Mouse (Mus musculus) adrenal gland, adult 2 months (tissue): ENCODE data around the gene Ocel1. TPM values are rescaled to one million over a fixed set of nuclear protein-coding genes. Genes with fewer than 3 reads are reported as not detected.

Experiments used
- DNase-seq: peaks from one replicate; pipeline ENCODE4 v3.0.0; 2021
- polyA plus RNA-seq: library from polyadenylated mRNA; depleted of rRNA; stranded (reverse); fragments of >200 nt; gene quantifications from 2 replicates; pipeline ENCODE4 v1.2.3, GENCODE M21; 2012; rRNA removed
- total RNA-seq, 2 experiments: library from RNA; stranded (reverse); gene quantifications; 2 replicates each; pipeline ENCODE4 v1.2.3; 2021

The Ocel1 gene
- total and polyA plus RNA-seq, 3 experiments, result 16.5 to 32.1 (median 17.8) TPM

- no peak for DNase-seq
Observed at GRCm38 (mm10) chr8:71403107-71403885, 32.2 kb downstream of the Ocel1 start.

DNA sequence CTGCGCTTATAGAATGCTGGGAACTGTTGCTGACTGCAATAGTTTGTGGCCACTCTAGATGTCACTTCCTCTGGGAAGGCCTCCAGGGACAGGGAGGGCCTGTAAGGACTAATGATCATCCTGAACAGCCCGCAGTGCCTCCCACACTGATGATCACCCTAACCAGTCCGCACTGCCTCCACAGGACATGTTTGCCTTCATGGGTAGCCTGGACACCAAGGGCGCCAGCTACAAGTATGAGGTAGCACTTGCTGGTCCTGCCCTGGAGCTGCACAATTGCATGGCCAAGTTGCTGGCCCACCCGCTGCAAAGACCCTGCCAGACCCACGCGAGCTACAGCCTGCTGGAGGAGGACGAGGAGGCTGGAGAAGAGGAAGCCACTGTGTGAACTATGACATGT lies 32.9 kb downstream of the Ocel1 start:
- DNase-seq, result no peak

DNA sequence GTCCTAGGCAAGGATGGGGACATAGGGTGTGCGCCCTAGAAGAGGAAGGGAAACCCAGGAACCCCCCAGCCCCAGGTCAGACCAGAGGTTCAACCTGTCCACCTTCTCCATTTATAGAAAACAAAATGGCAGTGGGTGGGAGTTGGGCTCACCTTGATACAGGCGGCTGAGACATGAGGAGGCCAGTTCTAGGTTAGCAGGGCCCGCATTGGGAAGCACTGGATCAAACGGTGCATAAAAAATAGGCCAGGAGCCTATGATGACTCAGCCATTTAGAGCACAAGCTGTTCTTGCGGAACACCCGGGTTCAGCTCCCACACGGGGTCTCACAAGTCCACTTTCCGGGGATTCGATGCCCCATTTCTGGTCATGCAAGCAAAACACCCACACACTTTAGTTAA lies 33.9 kb downstream of the Ocel1 start:
- peak; percentile 47 for DNase-seq

GRCm38 (mm10) chr8:71405401-71406098 lies 34.5 kb downstream of the Ocel1 start, which contains the start of gene Ankle1:
TSS of gene Ankle1 (plus strand) at chr8:71406010.
- DNase-seq, result peak; percentile 98

- DNase-seq, result peak; percentile 68
Observed at GRCm38 (mm10) chr8:71406099-71407015, 35.3 kb downstream of the Ocel1 start.

GRCm38 (mm10) chr8:71407441-71407840 lies 36.3 kb downstream of the Ocel1 start:
- DNase-seq, result no peak

DNA sequence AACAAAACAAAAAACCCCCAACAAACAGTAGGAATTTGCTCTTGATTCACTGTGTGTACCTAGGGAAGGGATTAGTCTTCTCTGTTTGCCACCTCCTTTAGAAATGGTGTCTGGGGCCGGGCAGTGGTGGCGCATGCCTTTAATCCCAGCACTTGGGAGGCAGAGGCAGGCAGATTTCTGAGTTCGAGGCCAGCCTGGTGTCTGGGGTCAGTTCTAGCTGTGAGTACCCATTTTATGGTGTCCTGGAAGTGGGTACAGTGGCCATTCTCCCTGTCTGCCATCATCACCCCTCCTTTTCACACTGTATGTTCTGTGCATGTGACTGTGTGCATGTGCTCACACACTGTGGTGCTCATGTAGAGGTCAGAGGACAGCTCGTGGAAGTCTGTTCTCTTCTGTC lies 37.1 kb downstream of the Ocel1 start:
- no peak for DNase-seq

GRCm38 (mm10) chr8:71411535-71412273 lies 40.6 kb downstream of the Ocel1 start:
- no peak for DNase-seq

- DNase-seq, result no peak
Observed at GRCm38 (mm10) chr8:71422121-71422520, 51.0 kb downstream of the Ocel1 start.

Other genes starting within 250 kb of the Ocel1 start
- 10 to 100 TPM; 32.6 to 34.1 TPM for gene Myo9b, start 98.6 kb upstream of the Ocel1 start, total RNA-seq
- gene Myo9b, start 98.6 kb upstream of the Ocel1 start, polyA plus RNA-seq, result 19.2 and 24.3 TPM in 2 replicates
- 10 to 100 TPM; 12.7 to 19.5 TPM for gene Haus8, start 98.4 kb upstream of the Ocel1 start, total RNA-seq
- gene Haus8, start 98.4 kb upstream of the Ocel1 start, polyA plus RNA-seq, result 3.7 and 4.7 TPM in 2 replicates
- 100 to 1,000 TPM; 167 to 218 TPM for gene Use1, start 4.5 kb upstream of the Ocel1 start, total RNA-seq
- 69.3 and 79.6 TPM in 2 replicates for gene Use1, start 4.5 kb upstream of the Ocel1 start, polyA plus RNA-seq
- gene Nr2f6, start 10.7 kb downstream of the Ocel1 start, total RNA-seq, result 10 to 100 TPM; 49.7 to 71.5 TPM
- 335 and 389 TPM in 2 replicates for gene Nr2f6, start 10.7 kb downstream of the Ocel1 start, polyA plus RNA-seq
- gene Ushbp1, start 24.5 kb downstream of the Ocel1 start, total RNA-seq, result 10 to 100 TPM; 11.9 to 16.8 TPM
- gene Ushbp1, start 24.5 kb downstream of the Ocel1 start, polyA plus RNA-seq, result 40.1 and 58.8 TPM in 2 replicates
- 100 to 1,000 TPM; 106 to 119 TPM for gene Babam1, start 25.6 kb downstream of the Ocel1 start, total RNA-seq
- gene Babam1, start 25.6 kb downstream of the Ocel1 start, polyA plus RNA-seq, result 143 and 164 TPM in 2 replicates
- under 1 TPM; 0.48 to 0.58 TPM for gene Ankle1, start 34.7 kb downstream of the Ocel1 start, total RNA-seq
- 3.4 and 4.2 TPM in 2 replicates for gene Ankle1, start 34.7 kb downstream of the Ocel1 start, polyA plus RNA-seq
- gene Abhd8, start 92.4 kb downstream of the Ocel1 start, total RNA-seq, result 10 to 100 TPM; 52.1 to 64.4 TPM
- gene Abhd8, start 92.4 kb downstream of the Ocel1 start, polyA plus RNA-seq, result 220 and 223 TPM in 2 replicates
- gene Mrpl34, start 93.7 kb downstream of the Ocel1 start, total RNA-seq, result 100 to 1,000 TPM; 130 to 133 TPM
- 230 and 261 TPM in 2 replicates for gene Mrpl34, start 93.7 kb downstream of the Ocel1 start, polyA plus RNA-seq
- 10 to 100 TPM; 54.7 to 76.7 TPM for gene Dda1, start 97.9 kb downstream of the Ocel1 start, total RNA-seq
- 129 and 149 TPM in 2 replicates for gene Dda1, start 97.9 kb downstream of the Ocel1 start, polyA plus RNA-seq
- 10 to 100 TPM in 1 of 2 experiments, 1 to 10 TPM in 1; 9.9 to 16.4 TPM for gene Ano8, start 114.7 kb downstream of the Ocel1 start, total RNA-seq
- 44.9 and 54.6 TPM in 2 replicates for gene Ano8, start 114.7 kb downstream of the Ocel1 start, polyA plus RNA-seq
- 10 to 100 TPM; 15.6 to 26.7 TPM for gene Gtpbp3, start 116.8 kb downstream of the Ocel1 start, total RNA-seq
- gene Gtpbp3, start 116.8 kb downstream of the Ocel1 start, polyA plus RNA-seq, result 58.3 and 77.4 TPM in 2 replicates
- gene Plvap, start 140.5 kb downstream of the Ocel1 start, total RNA-seq, result 100 to 1,000 TPM; 198 to 219 TPM
- gene Plvap, start 140.5 kb downstream of the Ocel1 start, polyA plus RNA-seq, result 559 and 580 TPM in 2 replicates
- not detected for gene Ccdc194, start 154.4 kb downstream of the Ocel1 start, total RNA-seq
- not detected in 2 replicates for gene Ccdc194, start 154.4 kb downstream of the Ocel1 start, polyA plus RNA-seq
- 10 to 100 TPM; 63.1 to 98.6 TPM for gene Bst2, start 166.2 kb downstream of the Ocel1 start, total RNA-seq
- gene Bst2, start 166.2 kb downstream of the Ocel1 start, polyA plus RNA-seq, result 457 and 528 TPM in 2 replicates
- 10 to 100 TPM; 64.7 to 74.4 TPM for gene Mvb12a, start 171.6 kb downstream of the Ocel1 start, total RNA-seq
- gene Mvb12a, start 171.6 kb downstream of the Ocel1 start, polyA plus RNA-seq, result 230 and 237 TPM in 2 replicates
- gene Tmem221, start 187.6 kb downstream of the Ocel1 start, total RNA-seq, result 1 to 10 TPM; 4.1 to 6.8 TPM
- 31.6 and 35.2 TPM in 2 replicates for gene Tmem221, start 187.6 kb downstream of the Ocel1 start, polyA plus RNA-seq
- 1 to 10 TPM; 1.2 to 1.6 TPM for gene Nxnl1, start 195.3 kb downstream of the Ocel1 start, total RNA-seq
- gene Nxnl1, start 195.3 kb downstream of the Ocel1 start, polyA plus RNA-seq, result 0.26 and 0.54 TPM in 2 replicates
- gene Slc27a1, start 197.6 kb downstream of the Ocel1 start, total RNA-seq, result 100 to 1,000 TPM; 195 to 212 TPM
- gene Slc27a1, start 197.6 kb downstream of the Ocel1 start, polyA plus RNA-seq, result 479 and 725 TPM in 2 replicates
- 100 to 1,000 TPM; 125 to 142 TPM for gene Pgls, start 220.9 kb downstream of the Ocel1 start, total RNA-seq
- 675 and 694 TPM in 2 replicates for gene Pgls, start 220.9 kb downstream of the Ocel1 start, polyA plus RNA-seq
- gene Fam129c, start 226.3 kb downstream of the Ocel1 start, total RNA-seq, result 1 to 10 TPM; 2.1 to 2.5 TPM
- 2.0 and 2.5 TPM in 2 replicates for gene Fam129c, start 226.3 kb downstream of the Ocel1 start, polyA plus RNA-seq
- gene Colgalt1, start 239.7 kb downstream of the Ocel1 start, total RNA-seq, result 10 to 100 TPM; 53.3 to 60.8 TPM
- 201 and 217 TPM in 2 replicates for gene Colgalt1, start 239.7 kb downstream of the Ocel1 start, polyA plus RNA-seq